Mouse (Mus musculus) forebrain, postnatal 0 days (tissue): ENCODE data around the gene Csf3. TPM values are rescaled to one million over a fixed set of nuclear protein-coding genes. Genes with fewer than 3 reads are reported as not detected.
A peak's percentile ranks its signal among the peaks of the same experiment; 100 is the strongest.

Source experiments
- ATAC-seq: fragments of 200-750 bp; cut with Nextera tagmentation; 2 replicates; pipeline ENCODE4 v1.8.0; 2017; ENCODE audit warnings: mild to moderate bottlenecking, moderate library complexity
- DNase-seq: peaks from one replicate; pipeline ENCODE4 v3.0.0-alpha.2; 2015
- H3K27ac ChIP-seq: fragments of 300-500 bp; sonication (generic); 2 replicates; pipeline ENCODE4 v1.5.1; 2014; ENCODE audit warnings: low read depth, mild to moderate bottlenecking, antibody characterized with exemption, low read length, moderate library complexity, mixed read lengths
- H3K27me3 ChIP-seq: fragments of 300-500 bp; sonication (generic); 2 replicates; pipeline ENCODE4 v1.6.1; 2014; ENCODE audit warnings: mild to moderate bottlenecking, low read length, mixed read lengths; ENCODE audit not compliant: insufficient read depth
- H3K36me3 ChIP-seq: fragments of 300-500 bp; sonication (generic); 2 replicates; pipeline ENCODE4 v1.6.1; 2014; ENCODE audit warnings: mild to moderate bottlenecking, moderate library complexity; ENCODE audit not compliant: insufficient read depth
- H3K4me1 ChIP-seq: fragments of 300-500 bp; sonication (generic); 2 replicates; pipeline ENCODE4 v1.6.1; 2014; ENCODE audit warnings: antibody characterized with exemption; ENCODE audit not compliant: insufficient read depth
- H3K4me2 ChIP-seq: fragments of 300-500 bp; sonication (generic); 2 replicates; pipeline ENCODE4 v1.6.1; 2014; ENCODE audit warnings: low read depth, mild to moderate bottlenecking, moderate library complexity
- H3K4me3 ChIP-seq: fragments of 300-500 bp; sonication (generic); 2 replicates; pipeline ENCODE4 v1.5.1; 2014; ENCODE audit warnings: low read depth, low read length, mixed read lengths
- H3K9ac ChIP-seq: fragments of 300-500 bp; sonication (generic); 2 replicates; pipeline ENCODE4 v1.6.1; 2014; ENCODE audit warnings: mild to moderate bottlenecking
- H3K9me3 ChIP-seq: fragments of 300-500 bp; sonication (generic); 2 replicates; pipeline ENCODE4 v1.6.1; 2016; ENCODE audit warnings: low read length
- CTCF ChIP-seq: sonication (generic); IDR thresholded peaks from 2 replicates; pipeline ENCODE4 v1.5.1; 2016; ENCODE audit warnings: antibody characterized with exemption, control low read depth, low read depth
- WGBS: fragments of 180-500 bp; shearing (Covaris S2); extraction: QIAGEN DNeasy Blood & Tissue Kit; methylation state at CpG from one replicate; pipeline ENCODE4 v1.1.7; 2014; 5-methylcytosine and 5-hydroxymethylcytosine counted together
- polyA plus RNA-seq: library from polyadenylated mRNA; unstranded; fragments of >200 nt; fragmentation: Nextera tagmentation; extraction: Ambion mirVana; gene quantifications from 2 replicates; pipeline ENCODE4 v1.2.1, GENCODE M21; 2015
- total RNA-seq: library from RNA; depleted of rRNA; stranded (reverse); fragments of >200 nt; gene quantifications from 2 replicates; pipeline ENCODE4 v1.2.3, GENCODE M21; 2014

Gene Csf3
- total and polyA plus RNA-seq, 2 experiments from 2014 or later: not detected

GRCm38 (mm10) chr11:98695408-98695807 is 5.7 kb upstream of the Csf3 start:
- Histone ChIP-seq H3K4me2 (no peak overlapping the region), H3K9me3 (no peaks in the 10 kb centered on the region), H3K9ac (no peak overlapping the region), H3K4me1 (no peaks in the 10 kb centered on the region), H3K27ac (no peak overlapping the region), H3K36me3 (peaks cover 59% of the 10 kb centered on the region), H3K4me3 (no peak overlapping the region), H3K27me3 (no peaks in the 10 kb centered on the region)
- no peak for TF ChIP-seq CTCF
- 70% methylated on average over 12 of the region's 14 CpGs for WGBS
- DNase-seq (no peak), ATAC-seq (no peak)

GRCm38 (mm10) chr11:98696454-98697216 is 4.4 kb upstream of the Csf3 start:
- H3K4me2 ChIP-seq: no peak overlapping the region
- DNase-seq: no peak
- H3K36me3 ChIP-seq: peaks cover 47% of the 10 kb centered on the region
- no peaks in the 10 kb centered on the region for H3K27me3 ChIP-seq
- no peak overlapping the region for H3K4me3 ChIP-seq
- ATAC-seq: no peak
- no peak overlapping the region for H3K9ac ChIP-seq
- H3K4me1 ChIP-seq: no peaks in the 10 kb centered on the region
- WGBS: 84% methylated on average over 14 of the region's 14 CpGs
- H3K27ac ChIP-seq: no peak overlapping the region
- no peaks in the 10 kb centered on the region for H3K9me3 ChIP-seq
- TF ChIP-seq CTCF: no peak

- 91% methylated on average over 12 of the region's 12 CpGs for WGBS
- no peak overlapping the region for H3K27ac ChIP-seq
- no peaks in the 10 kb centered on the region for H3K4me1 ChIP-seq
- no peaks in the 10 kb centered on the region for H3K9me3 ChIP-seq
- no peak for ATAC-seq
- H3K9ac ChIP-seq: no peak overlapping the region
- TF ChIP-seq CTCF: no peak
- peaks cover 41% of the 10 kb centered on the region for H3K36me3 ChIP-seq
- no peaks in the 10 kb centered on the region for H3K27me3 ChIP-seq
- no peak overlapping the region for H3K4me3 ChIP-seq
- H3K4me2 ChIP-seq: no peak overlapping the region
- DNase-seq: no peak
These were observed 3.8 kb upstream of the Csf3 start for GRCm38 (mm10) chr11:98697225-98697624.

- ATAC-seq (no peak), DNase-seq (no peak)
- Histone ChIP-seq H3K4me3 (no peak overlapping the region), H3K27me3 (no peaks in the 10 kb centered on the region), H3K27ac (no peak overlapping the region), H3K9me3 (no peaks in the 10 kb centered on the region), H3K36me3 (peaks cover 24% of the 10 kb centered on the region), H3K4me1 (no peaks in the 10 kb centered on the region), H3K4me2 (no peak overlapping the region), H3K9ac (no peak overlapping the region)
- 86% methylated on average over 16 of the region's 16 CpGs for WGBS
- no peak for TF ChIP-seq CTCF
These were observed 2.0 kb upstream of the Csf3 start for GRCm38 (mm10) chr11:98698849-98699640.

GRCm38 (mm10) chr11:98699911-98700310 is 1.2 kb upstream of the Csf3 start:
- peak; percentile 87 for TF ChIP-seq CTCF
- no peaks in the 10 kb centered on the region for H3K4me1 ChIP-seq
- peak; percentile 30; the same call in 1 of the 2 replicates for ATAC-seq
- H3K4me2 ChIP-seq: no peak overlapping the region
- peaks cover 24% of the 10 kb centered on the region for H3K36me3 ChIP-seq
- H3K9ac ChIP-seq: no peak overlapping the region
- no peaks in the 10 kb centered on the region for H3K9me3 ChIP-seq
- H3K27ac ChIP-seq: no peak overlapping the region
- peak; percentile 76 for DNase-seq
- no peak overlapping the region for H3K4me3 ChIP-seq
- 46% methylated on average over 4 of the region's 4 CpGs for WGBS
- H3K27me3 ChIP-seq: no peaks in the 10 kb centered on the region

- Histone ChIP-seq H3K27me3 (no peaks in the 10 kb centered on the region), H3K4me1 (no peaks in the 10 kb centered on the region), H3K27ac (no peak overlapping the region), H3K9ac (no peak overlapping the region), H3K9me3 (no peaks in the 10 kb centered on the region), H3K4me2 (no peak overlapping the region), H3K4me3 (no peak overlapping the region), H3K36me3 (peaks cover 34% of the 10 kb centered on the region)
- no peak for DNase-seq
- no peak for ATAC-seq
- WGBS: 66% methylated on average over 5 of the region's 5 CpGs
- no peak for TF ChIP-seq CTCF
These were observed 1.3 kb downstream of the Csf3 start for GRCm38 (mm10) chr11:98702323-98702722.

- Histone ChIP-seq H3K36me3 (peaks cover 61% of the 10 kb centered on the region), H3K4me2 (no peak overlapping the region), H3K9ac (no peak overlapping the region), H3K27ac (no peak overlapping the region), H3K4me3 (no peak overlapping the region), H3K4me1 (no peaks in the 10 kb centered on the region), H3K9me3 (no peaks in the 10 kb centered on the region), H3K27me3 (no peaks in the 10 kb centered on the region)
- TF ChIP-seq CTCF: no peak
- ATAC-seq: no peak
- WGBS: 92% methylated on average over 10 of the region's 10 CpGs
- no peak for DNase-seq
These were observed 4.0 kb downstream of the Csf3 start for GRCm38 (mm10) chr11:98705021-98705420.
